Mouse (Mus musculus) layer of hippocampus, adult 2 months (tissue): ENCODE data around the gene Mcm3. TPM values are rescaled to one million over a fixed set of nuclear protein-coding genes. Genes with fewer than 3 reads are reported as not detected.
A peak's percentile ranks its signal among the peaks of the same experiment; 100 is the strongest.

Experiments used
- DNase-seq, 2 experiments: peaks; one replicate each; pipeline ENCODE4 v3.0.0; 2022; ENCODE audit warnings: low spot score in 2 of 2
- H3K27ac ChIP-seq: fragments of 200-600 bp; 2 replicates; pipeline ENCODE4 v1.8.1; 2022
- H3K4me3 ChIP-seq: fragments of 200-600 bp; 2 replicates; pipeline ENCODE4 v1.8.1; 2022; ENCODE audit warnings: mild to moderate bottlenecking
- CTCF ChIP-seq: fragments of 200-600 bp; conservative IDR thresholded peaks from 2 replicates; pipeline ENCODE4 v1.8.1; 2022; ENCODE audit warnings: antibody characterized with exemption, mild to moderate bottlenecking, moderate library complexity
- long read RNA-seq, 2 experiments: library from polyadenylated mRNA; stranded (forward); transcript quantifications; one replicate each; pipeline ENCODE4 v2.0.0; 2021; ENCODE audit warnings: borderline mapping rate in 2 of 2
- total RNA-seq, 2 experiments: library from RNA; stranded (reverse); gene quantifications; 2 replicates each; pipeline ENCODE4 v1.2.3; 2021

The Mcm3 gene
- 1 to 10 TPM; 4.0 to 5.0 TPM for total RNA-seq
- long read RNA-seq, experiment 1, partial matches to known transcripts: 1 of 2 reads
- long read RNA-seq, experiment 1, other reads (novel, unspliced or antisense): 0 of 2 reads
- long read RNA-seq, experiment 2, partial matches to known transcripts: 1 of 5 reads
- long read RNA-seq, experiment 2, other reads (novel, unspliced or antisense): 0 of 5 reads

DNA sequence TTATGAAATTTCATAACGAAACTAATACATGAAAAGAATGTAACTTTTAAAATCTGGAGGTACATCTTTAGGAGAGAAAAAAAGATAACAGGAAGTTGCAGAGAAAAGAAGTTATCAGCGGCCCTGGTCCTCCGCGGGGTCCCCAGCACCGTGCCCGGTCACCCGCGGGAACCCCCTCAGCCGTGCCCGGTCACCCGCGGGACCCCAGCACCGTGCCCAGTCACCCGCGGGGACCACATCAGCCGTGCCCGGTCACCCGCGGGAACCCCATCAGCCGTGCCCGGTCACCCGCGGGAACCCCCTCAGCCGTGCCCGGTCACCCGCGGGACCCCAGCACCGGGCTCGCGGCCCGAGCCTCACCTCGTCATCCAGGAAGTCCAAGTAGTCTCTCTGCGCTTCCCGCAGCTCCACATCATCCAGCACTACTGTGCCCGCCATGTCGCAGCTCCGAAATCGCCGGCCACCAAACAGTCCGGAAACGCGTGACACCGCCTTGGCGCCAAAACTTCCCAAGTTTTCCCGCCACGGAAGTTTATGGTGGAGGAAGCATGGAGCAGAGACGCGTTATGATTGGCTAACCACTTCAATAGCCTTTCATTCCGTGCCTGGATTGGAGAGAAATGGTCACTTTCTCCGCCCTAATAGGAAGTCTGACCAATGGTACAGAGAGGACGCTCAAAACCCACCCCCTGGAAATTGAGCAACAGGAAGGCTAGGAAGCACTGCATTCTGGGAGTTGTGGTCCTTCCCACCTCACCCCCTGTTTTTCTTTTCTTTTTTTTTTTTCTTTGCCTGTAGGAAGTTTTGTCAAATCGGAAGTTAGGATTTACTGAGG lies at the start of gene Mcm3:
Gene Mcm3, minus strand, starts transcription at position 542 of the 835 bp plus-strand sequence.
- no peak for TF ChIP-seq CTCF
- Histone ChIP-seq H3K27ac (no peak within 1 kb of the TSS), H3K4me3 (peak within 1 kb of the TSS; percentile 85)
- peak; percentile 85 to 95 for DNase-seq

DNA sequence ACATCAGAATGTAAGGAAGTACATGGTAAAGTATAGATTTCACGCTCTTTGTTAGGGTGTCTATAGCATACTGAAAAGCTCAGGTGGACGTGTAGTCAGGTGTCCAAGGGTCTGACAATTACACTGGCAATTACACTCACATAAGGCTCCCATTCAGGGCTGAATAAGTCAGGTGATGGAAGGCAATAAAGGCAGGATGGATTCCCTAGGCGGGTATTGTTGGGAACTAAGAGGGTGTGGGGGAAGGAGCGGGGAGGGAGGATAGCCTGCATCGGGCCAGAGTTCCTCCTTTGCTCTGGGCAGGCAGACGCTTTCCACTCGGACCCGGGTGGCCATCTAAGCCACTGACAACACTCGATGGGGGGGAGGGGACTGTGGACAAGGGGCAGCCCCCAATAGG lies 47.9 kb upstream of the Mcm3 start:
- Histone ChIP-seq H3K27ac (no peak overlapping the region), H3K4me3 (no peak overlapping the region)
- TF ChIP-seq CTCF: no peak
- no peak for DNase-seq

DNA sequence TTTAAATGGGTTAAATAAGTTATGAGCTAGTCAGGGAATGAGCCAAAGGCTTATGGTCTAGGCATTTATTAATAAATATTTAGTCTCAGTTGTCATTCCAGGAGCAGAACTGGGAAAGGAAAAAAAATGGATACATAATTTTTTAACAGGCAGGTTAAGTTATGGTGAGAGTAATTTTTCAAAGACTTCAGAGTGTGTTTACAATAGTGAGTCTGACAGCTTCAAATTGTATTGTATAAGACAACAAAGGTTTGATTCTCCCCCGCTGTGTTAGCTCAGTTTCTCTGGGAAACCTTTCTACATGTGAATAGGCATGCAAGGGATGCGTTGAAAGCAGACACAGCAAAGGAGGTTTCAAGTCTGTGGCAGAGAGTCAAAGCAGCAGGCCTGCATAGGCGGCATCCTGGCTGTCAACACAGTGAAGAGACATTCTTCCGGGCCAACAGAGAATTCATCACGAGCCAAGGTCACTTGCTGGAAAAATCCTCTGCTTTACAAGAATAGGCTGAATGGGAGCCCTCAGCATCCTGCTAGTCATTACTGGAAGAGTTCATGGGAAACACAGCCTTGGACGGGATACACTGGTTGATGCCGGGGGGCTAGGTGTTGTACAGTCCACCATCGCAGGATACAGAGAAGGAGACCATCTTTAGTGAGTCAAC lies 47.3 kb upstream of the Mcm3 start:
- no peak for TF ChIP-seq CTCF
- H3K4me3 ChIP-seq: no peak overlapping the region
- no peak for DNase-seq
- no peak overlapping the region for H3K27ac ChIP-seq

DNA sequence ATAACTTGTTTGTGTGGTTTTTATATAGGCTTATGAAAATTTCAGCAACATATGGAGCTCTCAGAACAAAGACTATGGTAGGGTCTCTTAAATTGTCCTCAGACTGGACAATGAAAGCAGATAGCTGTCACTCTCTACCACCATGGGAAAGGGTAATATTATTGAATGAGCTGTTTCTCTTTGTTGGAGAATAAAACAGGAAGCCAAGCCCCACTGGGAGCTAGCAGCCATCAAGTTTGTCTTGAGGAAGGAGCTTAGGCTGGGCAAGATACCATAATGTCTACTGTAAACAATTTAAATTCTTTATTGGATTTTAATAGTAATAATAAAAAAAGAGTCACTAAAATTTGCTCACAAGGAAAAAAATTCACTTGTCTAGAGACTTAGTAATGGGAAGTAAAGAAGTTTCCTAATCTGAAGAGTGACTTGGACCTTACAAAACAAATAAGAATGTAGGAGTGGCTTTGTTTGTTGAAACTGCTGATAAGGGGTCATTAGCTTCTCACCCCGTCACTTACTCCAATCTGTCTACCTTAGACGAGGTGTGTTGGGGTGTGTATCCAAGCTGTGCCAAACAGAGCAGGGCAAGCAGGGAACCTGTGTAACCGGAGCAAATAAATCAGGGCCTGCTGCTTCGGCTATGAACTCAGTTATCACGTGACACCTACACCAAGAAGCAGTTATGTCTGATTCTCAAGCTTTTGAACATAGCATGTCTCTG lies 43.5 kb upstream of the Mcm3 start:
- no peak for TF ChIP-seq CTCF
- H3K27ac ChIP-seq: no peak overlapping the region
- DNase-seq: no peak
- H3K4me3 ChIP-seq: no peak overlapping the region

DNA sequence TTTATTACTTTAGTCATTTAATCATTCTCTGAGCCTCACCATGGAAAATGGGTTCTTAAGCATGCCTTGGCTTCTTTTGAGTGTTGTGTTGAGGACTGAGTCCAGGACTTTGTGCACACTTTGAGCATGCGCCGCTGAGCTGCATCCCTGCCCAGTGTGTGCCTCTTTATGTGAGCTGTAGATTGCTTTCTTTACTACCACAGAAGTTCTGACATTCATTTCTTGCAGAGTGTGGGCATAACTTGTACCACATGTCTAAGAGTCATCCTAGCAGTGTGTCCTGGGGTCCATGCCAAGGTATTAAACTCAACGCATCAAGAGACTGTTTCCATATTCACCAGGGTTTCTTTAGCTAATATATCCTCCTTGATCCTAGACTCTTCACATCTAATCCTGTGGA lies 41.8 kb upstream of the Mcm3 start:
- Histone ChIP-seq H3K4me3 (no peak overlapping the region), H3K27ac (no peak overlapping the region)
- TF ChIP-seq CTCF: no peak
- no peak for DNase-seq

DNA sequence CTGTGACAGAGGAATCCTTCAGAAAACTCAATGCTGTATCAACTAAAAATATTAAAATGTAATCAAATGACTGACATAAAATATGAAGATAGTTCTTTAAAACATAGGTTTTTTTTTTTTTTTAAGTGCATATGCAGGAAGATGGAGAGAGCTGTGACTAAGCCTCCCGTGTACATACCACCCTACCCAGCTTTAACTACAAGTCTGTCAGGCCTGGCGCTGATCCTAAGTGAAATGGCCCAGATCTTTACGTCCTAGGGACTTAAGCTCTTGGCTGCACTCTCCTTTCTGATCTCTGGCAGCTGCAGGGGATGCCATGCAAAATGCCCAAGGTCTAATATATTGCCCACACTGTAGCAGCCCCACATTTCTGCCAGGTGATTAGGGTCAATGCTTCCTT lies 40.7 kb upstream of the Mcm3 start:
- no peak overlapping the region for H3K4me3 ChIP-seq

DNA sequence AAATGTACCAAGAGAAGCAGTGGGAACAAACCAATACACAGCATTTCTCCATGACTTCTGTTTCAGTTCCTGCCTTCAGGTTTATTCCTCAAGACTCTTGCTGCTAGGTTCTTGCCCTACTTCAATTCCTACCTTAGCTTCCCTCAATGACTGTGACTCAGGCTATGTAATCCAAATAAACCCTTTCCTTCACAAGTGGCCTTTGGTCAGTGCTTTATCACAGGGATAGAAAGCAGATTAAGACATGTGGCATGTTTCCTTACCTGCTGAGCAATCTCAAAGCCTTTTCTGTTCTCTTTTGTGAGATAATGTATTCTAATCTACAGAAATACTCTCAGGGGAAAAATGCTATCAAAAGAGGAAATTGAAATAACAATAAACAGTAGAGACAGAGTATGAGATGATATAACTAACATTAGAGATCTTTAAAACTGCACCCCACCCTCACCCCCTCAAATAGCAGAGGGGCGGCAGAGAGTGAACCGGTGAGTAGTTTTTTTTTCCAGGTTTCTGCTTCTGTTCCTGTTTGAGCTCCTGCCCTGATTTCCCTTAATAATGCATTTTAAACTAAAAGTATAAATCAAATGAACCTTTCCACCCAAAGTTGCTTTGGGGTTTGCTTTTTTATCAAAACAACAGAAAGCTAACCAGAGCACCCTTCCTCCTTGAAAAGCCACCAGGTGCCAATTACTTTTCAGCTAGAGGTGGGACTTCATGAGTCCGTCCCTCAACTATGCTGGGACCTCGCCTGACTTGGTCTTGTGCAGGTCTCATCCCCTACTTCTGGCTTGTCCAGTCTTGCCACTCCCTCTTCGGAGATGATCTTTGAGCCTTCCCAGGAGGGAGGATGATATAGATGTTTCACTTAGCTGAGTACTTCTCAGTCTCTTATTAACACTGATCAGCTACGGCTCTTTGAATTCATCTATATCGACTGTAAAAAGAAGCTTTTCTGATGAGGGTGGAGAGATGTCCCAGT lies 37.1 kb upstream of the Mcm3 start:
- no peak for TF ChIP-seq CTCF
- DNase-seq: no peak
- H3K4me3 ChIP-seq: no peak overlapping the region
- no peak overlapping the region for H3K27ac ChIP-seq

More for the DNA sequence above, 40.7 kb upstream of the Mcm3 start:
- DNase-seq: no peak
- H3K27ac ChIP-seq: no peak overlapping the region
- TF ChIP-seq CTCF: no peak

DNA sequence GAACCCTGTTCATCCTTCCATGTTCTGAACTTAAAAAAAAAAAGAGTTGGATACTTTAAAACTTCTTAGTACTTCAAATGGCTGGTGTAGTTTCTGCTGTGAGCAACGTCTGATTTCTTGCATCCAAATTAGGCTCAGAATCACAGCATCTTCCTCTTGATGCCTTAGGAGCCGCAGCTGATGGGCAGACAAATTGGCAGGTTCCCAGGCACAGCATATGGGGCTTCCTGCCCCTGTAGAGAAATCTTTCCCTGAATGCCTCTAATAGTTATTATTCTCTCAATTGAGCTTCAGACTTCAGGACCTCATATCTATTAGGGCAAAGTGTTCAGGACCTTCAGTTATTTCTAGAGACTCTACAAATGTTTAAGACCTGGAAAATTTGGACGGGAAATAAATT lies 19.8 kb upstream of the Mcm3 start:
- no peak for TF ChIP-seq CTCF
- peak; percentile 42 to 44 for DNase-seq

DNA sequence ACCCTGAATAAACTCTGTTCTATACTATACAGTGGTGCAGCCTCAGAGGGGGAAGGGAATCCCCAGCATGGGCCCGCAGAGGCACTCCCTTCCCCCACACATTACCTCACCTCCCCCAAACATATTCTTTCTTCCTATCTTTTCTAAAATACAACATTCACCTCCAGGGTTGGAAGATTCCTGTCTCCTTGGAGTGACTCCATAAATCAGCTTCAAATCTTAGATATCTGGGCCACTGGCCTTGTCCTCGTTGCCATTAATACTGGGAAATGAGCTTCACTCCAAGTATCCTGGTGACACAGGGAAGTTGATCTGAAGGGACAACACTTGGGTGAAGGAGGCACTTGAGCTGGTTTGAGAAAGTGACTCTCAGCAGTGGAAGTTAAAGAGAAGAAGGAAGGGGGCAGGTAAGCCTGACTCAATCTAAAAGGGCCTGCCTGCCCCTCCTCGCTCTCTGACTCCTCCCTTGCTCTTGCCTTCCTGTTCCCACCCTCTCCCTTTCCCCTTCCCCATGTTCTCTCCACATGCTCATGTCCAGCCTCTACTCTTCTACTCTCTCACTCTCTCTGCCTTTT lies 16.5 kb upstream of the Mcm3 start:
- Histone ChIP-seq H3K4me3 (no peak overlapping the region), H3K27ac (no peak overlapping the region)
- no peak for TF ChIP-seq CTCF
- no peak for DNase-seq

More for the DNA sequence above, 19.8 kb upstream of the Mcm3 start:
- Histone ChIP-seq H3K27ac (no peak overlapping the region), H3K4me3 (no peak overlapping the region)

DNA sequence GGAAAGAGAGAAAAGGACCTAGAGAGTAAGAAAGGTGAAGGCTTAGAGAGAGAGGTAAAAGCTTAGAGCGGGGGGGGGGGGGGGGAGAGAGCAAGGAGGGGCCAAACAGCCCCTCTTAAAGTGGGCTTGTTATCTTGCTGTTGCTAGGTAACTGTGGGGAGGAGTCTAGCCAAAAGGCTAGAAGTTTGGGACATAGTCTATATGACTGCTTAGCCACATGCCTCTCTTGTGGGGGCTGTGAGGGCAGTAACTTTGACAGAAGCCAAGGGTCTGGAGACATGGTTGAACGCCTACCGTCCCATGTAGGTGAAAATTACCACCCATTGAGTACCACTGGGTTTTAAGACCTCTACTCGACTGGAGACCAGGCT lies 13.0 kb upstream of the Mcm3 start:
- no peak overlapping the region for H3K4me3 ChIP-seq
- no peak overlapping the region for H3K27ac ChIP-seq
- no peak for DNase-seq
- no peak for TF ChIP-seq CTCF

DNA sequence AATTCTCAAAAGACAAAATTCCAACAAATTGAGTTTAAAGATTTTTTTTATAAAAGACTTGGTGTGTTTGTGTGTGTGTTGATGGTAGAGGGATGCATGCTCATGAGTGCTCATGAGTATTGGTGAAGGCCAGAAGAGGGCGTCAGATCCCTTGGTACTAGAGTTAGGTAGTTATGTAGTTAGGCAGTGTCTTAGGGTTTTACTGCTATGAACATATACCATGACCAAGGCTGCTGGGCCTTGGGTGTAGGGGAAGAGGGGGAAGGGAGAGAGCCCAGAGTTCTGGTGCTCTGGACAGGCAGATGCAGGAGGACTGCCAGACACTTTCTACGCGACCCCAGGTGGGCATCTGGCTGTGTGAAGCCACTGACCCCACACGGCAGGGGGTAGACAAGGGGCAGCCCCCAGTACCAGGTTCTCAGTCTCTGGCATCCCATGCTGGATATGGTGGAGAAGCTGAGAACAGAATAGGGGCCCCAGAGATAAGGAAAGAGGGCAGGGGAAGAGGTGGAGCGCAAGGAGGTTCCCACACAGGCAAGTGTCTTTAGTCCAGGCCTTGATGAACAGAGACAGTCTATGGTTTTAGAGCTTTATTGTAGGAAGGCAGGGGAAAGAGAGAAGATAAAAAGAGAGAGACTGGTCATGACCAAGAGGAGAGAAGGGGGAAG lies 12.5 kb upstream of the Mcm3 start:
- Histone ChIP-seq H3K4me3 (no peak overlapping the region), H3K27ac (no peak overlapping the region)
- TF ChIP-seq CTCF: peak; percentile 54
- no peak for DNase-seq
